In the genomic region with DNA sequence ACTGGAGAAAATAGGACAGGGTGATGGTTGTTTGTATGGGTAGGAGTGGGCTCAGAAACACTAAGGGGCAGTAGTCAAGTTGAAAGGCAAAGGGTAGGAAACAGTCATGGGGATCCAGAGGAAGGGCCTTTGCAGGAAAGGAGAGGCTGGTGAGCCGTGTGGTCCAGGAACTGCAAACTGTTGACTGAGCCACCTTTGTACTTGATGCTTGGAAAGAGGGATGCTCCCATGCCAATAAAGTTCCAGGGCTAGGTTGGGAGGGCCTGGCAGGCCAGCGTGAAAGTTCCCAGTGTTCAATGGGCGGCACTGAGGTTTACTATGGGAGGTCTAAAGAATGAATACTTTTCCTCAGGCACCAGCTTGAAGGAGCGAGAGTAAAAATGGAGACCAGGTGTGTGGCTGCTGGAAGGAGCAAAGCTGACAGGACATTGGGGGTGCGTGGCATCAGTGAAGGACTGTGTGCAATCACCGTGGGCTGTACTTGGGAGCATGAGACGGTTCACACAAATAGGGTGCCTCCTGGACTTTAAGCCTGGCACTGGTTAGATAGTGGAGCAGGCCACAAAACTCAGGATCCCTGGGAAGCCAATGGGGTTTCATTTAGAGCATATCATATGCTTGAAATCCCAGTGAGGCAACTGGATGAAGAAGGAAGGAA, we compare ENCODE assay signal across 29 mouse cellular contexts. TPM values are rescaled to one million over a fixed set of nuclear protein-coding genes. Genes with fewer than 3 reads are reported as not detected.
DNase-seq lines count a peak whose midpoint lies in the region; ATAC-seq and TF ChIP-seq lines count a peak whose summit lies in the region.
"Had no signal": no experiment of that assay in that cellular context is flagged by ENCODE, and none has a peak within 500 bp of the region (broad histone marks: within the 10 kb centered on the region; RNA-seq: fewer than 3 reads in every experiment).

No protein-coding gene starts in this region.

- no peak overlapping the region for H3K4me3 ChIP-seq in liver, adult 2 months (ENCODE audit: insufficient read depth, low read depth, low read length)
- H3K4me3 ChIP-seq in midbrain, embryonic 11.5 days (ENCODE audit: low read depth, low read length) = no peak overlapping the region
- H3K4me3 ChIP-seq in midbrain, embryonic 15.5 days = no peak overlapping the region
- H3K4me3 ChIP-seq in liver, embryonic 16.5 days (ENCODE audit: low read depth, low read length) = no peak overlapping the region
- H3K4me3 ChIP-seq: embryonic facial prominence, embryonic 10.5 days; embryonic facial prominence, embryonic 12.5 days; forebrain, embryonic 12.5 days had no signal

- ATAC-seq in midbrain, embryonic 11.5 days (ENCODE audit: low FRiP score) = no peak
- no peak for ATAC-seq in midbrain, embryonic 15.5 days (replicated peaks)
- ATAC-seq in liver, embryonic 16.5 days (ENCODE audit: low read depth) = peak; percentile 36; the same call in 1 of the 2 replicates
- ATAC-seq: activated CD4-positive, CD25-positive, alpha-beta regulatory T cell, adult 4 months; CD4-positive, CD25-positive, alpha-beta regulatory T cell, adult 4 months; forebrain, embryonic 14.5 days; Patski had no signal

- H3K79me2 ChIP-seq in liver, adult 2 months (ENCODE audit: control insufficient read depth, insufficient read depth, low read length) = no peaks in the 10 kb centered on the region

- WGBS in liver, adult 2 months = 24% methylated on average over 7 of the region's 7 CpGs
- 90% methylated on average over 7 of the region's 7 CpGs for WGBS in midbrain, embryonic 11.5 days
- 91% methylated on average over 7 of the region's 7 CpGs for WGBS in midbrain, embryonic 15.5 days
- WGBS in liver, embryonic 16.5 days (ENCODE audit: insufficient replicate concordance) = 58% methylated on average over 7 of the region's 7 CpGs

- H3K4me2 ChIP-seq in midbrain, embryonic 11.5 days = no peak overlapping the region
- no peak overlapping the region for H3K4me2 ChIP-seq in midbrain, embryonic 15.5 days
- H3K4me2 ChIP-seq in liver, embryonic 16.5 days (ENCODE audit: low read depth, low read length) = no peak overlapping the region
- H3K4me2 ChIP-seq: embryonic facial prominence, embryonic 12.5 days; forebrain, embryonic 12.5 days had no signal

- H3K27me3 ChIP-seq in liver, adult 2 months (ENCODE audit: control insufficient read depth, insufficient read depth, low read length) = no peaks in the 10 kb centered on the region
- H3K27me3 ChIP-seq in midbrain, embryonic 11.5 days (ENCODE audit: control insufficient read depth, insufficient read depth, low read length) = no peaks in the 10 kb centered on the region
- H3K27me3 ChIP-seq in midbrain, embryonic 15.5 days (replicated peaks) = no peaks in the 10 kb centered on the region
- H3K27me3 ChIP-seq in liver, embryonic 16.5 days (ENCODE audit: control insufficient read depth, insufficient read depth, low read depth, low read length) = no peaks in the 10 kb centered on the region
- H3K27me3 ChIP-seq: CH12.LX; forebrain, embryonic 12.5 days had no signal

- H3K9me3 ChIP-seq in midbrain, embryonic 11.5 days (ENCODE audit: control insufficient read depth, low read length) = no peaks in the 10 kb centered on the region
- H3K9me3 ChIP-seq in midbrain, embryonic 15.5 days = no peaks in the 10 kb centered on the region
- H3K9me3 ChIP-seq in liver, embryonic 16.5 days (replicated peaks; ENCODE audit: control insufficient read depth, low read length) = no peaks in the 10 kb centered on the region
- H3K9me3 ChIP-seq: embryonic facial prominence, embryonic 10.5 days; embryonic facial prominence, embryonic 12.5 days; forebrain, embryonic 12.5 days; G1E had no signal

- H3K27ac ChIP-seq in liver, adult 2 months (replicated peaks; ENCODE audit: insufficient read depth, low read depth, low read length) = no peak overlapping the region
- no peak overlapping the region for H3K27ac ChIP-seq in midbrain, embryonic 11.5 days (ENCODE audit: low read depth, low read length)
- no peak overlapping the region for H3K27ac ChIP-seq in midbrain, embryonic 15.5 days
- H3K27ac ChIP-seq in liver, embryonic 16.5 days (ENCODE audit: low read length) = no peak overlapping the region
- H3K27ac ChIP-seq: embryonic facial prominence, embryonic 10.5 days; embryonic facial prominence, embryonic 12.5 days; forebrain, embryonic 12.5 days had no signal

- peaks cover 15% of the 10 kb centered on the region for H3K4me1 ChIP-seq in liver, adult 2 months (ENCODE audit: control insufficient read depth, insufficient read depth, low read length)
- no peaks in the 10 kb centered on the region for H3K4me1 ChIP-seq in midbrain, embryonic 11.5 days (ENCODE audit: control insufficient read depth, insufficient read depth, low read length)
- no peaks in the 10 kb centered on the region for H3K4me1 ChIP-seq in midbrain, embryonic 15.5 days
- no peaks in the 10 kb centered on the region for H3K4me1 ChIP-seq in liver, embryonic 16.5 days (ENCODE audit: control insufficient read depth, low read depth, low read length)
- H3K4me1 ChIP-seq: embryonic facial prominence, embryonic 12.5 days; forebrain, embryonic 12.5 days had no signal

- H3K9ac ChIP-seq in liver, adult 2 months (ENCODE audit: low read depth, low read length) = no peak overlapping the region
- H3K9ac ChIP-seq in midbrain, embryonic 11.5 days (ENCODE audit: low read length) = no peak overlapping the region
- no peak overlapping the region for H3K9ac ChIP-seq in midbrain, embryonic 15.5 days
- no peak overlapping the region for H3K9ac ChIP-seq in liver, embryonic 16.5 days (ENCODE audit: low read depth, low read length)
- H3K9ac ChIP-seq: embryonic facial prominence, embryonic 12.5 days; forebrain, embryonic 12.5 days had no signal

- no peak for TF ChIP-seq CTCF in liver, adult 2 months (IDR thresholded peaks at IDR 0.05; ENCODE audit: low read depth, low read length)

- peaks cover 37% of the 10 kb centered on the region for H3K36me3 ChIP-seq in liver, adult 2 months (ENCODE audit: control insufficient read depth, insufficient read depth, low read length)
- no peaks in the 10 kb centered on the region for H3K36me3 ChIP-seq in midbrain, embryonic 11.5 days (ENCODE audit: control insufficient read depth, insufficient read depth, low read length)
- no peaks in the 10 kb centered on the region for H3K36me3 ChIP-seq in midbrain, embryonic 15.5 days (replicated peaks)
- no peaks in the 10 kb centered on the region for H3K36me3 ChIP-seq in liver, embryonic 16.5 days (ENCODE audit: control insufficient read depth, insufficient read depth)
- H3K36me3 ChIP-seq: embryonic facial prominence, embryonic 10.5 days; embryonic facial prominence, embryonic 12.5 days; forebrain, embryonic 12.5 days; G1E had no signal

- peak; percentile 94 for DNase-seq in liver, adult 2 months (ENCODE audit: extremely low read depth, low read depth, low spot score)
- no peak for DNase-seq in liver
- peak; percentile 12 for DNase-seq in midbrain, embryonic 11.5 days (ENCODE audit: low spot score, missing footprints)
- peak; percentile 66 for DNase-seq in yolk sac, embryonic 10.5 days (ENCODE audit: low spot score)
- DNase-seq in heart, adult 11 months = no peak
- DNase-seq in urinary bladder, postnatal 25 days (ENCODE audit: low spot score) = no peak
- DNase-seq: adrenal gland, adult 8-10 months; adrenal gland, postnatal 14 days; adrenal gland, postnatal 36 days; B cell, adult 2 months; cerebellum, adult 11-12 months; cerebellum, adult 2 months; cerebellum, adult 9-10 months; cerebellum, postnatal 10 days; cerebellum, postnatal 25 days had no signal

- 0 out of 2 replicates have a peak, but pooled peaks have one; percentile 16 for TF ChIP-seq POLR2A in liver, adult 2 months (IDR thresholded peaks at IDR 0.05; ENCODE audit: extremely low read depth, insufficient read depth, low read length)

RNA-seq across cellular contexts. Expression of a gene that starts 10.1 kb away (rescaled TPM):
- 2,479 and 2,762 TPM in 2 replicates for total RNA-seq in liver, adult 2 months (2014; rRNA removed)
- 5,105 and 5,134 TPM in 2 replicates for polyA plus RNA-seq in liver, adult 2 months (2012; rRNA removed)
- 2.3 and 2.8 TPM in 2 replicates for polyA plus RNA-seq in midbrain, embryonic 11.5 days (2014; fragmentation: Nextera tagmentation; extraction: Ambion mirVana)
- 3.6 and 10.5 TPM in 2 replicates for polyA plus RNA-seq in midbrain, embryonic 15.5 days (2015; fragmentation: Nextera tagmentation; extraction: Ambion mirVana)
- polyA plus RNA-seq in liver, embryonic 16.5 days (2015; fragmentation: Nextera tagmentation; extraction: Ambion mirVana) = 2,010 and 2,083 TPM in 2 replicates
- total RNA-seq: G1E had no signal
- polyA plus RNA-seq: activated CD4-positive, CD25-positive, alpha-beta regulatory T cell, adult 4 months; CD4-positive, CD25-positive, alpha-beta regulatory T cell, adult 4 months; G1E had no signal

RNA-seq across cellular contexts. Expression of a gene that starts 17.6 kb away (rescaled TPM):
- total RNA-seq in liver, adult 2 months (2014; rRNA removed) = 1.0 and 2.1 TPM in 2 replicates
- polyA plus RNA-seq in liver, adult 2 months (2012; rRNA removed) = 0.09 TPM in 1 of 2 replicates, not detected in the other
- 0.08 and 0.12 TPM in 2 replicates for polyA plus RNA-seq in midbrain, embryonic 11.5 days (2014; fragmentation: Nextera tagmentation; extraction: Ambion mirVana)
- polyA plus RNA-seq in midbrain, embryonic 15.5 days (2015; fragmentation: Nextera tagmentation; extraction: Ambion mirVana) = 0.06 and 0.17 TPM in 2 replicates
- 6.7 and 7.1 TPM in 2 replicates for polyA plus RNA-seq in liver, embryonic 16.5 days (2015; fragmentation: Nextera tagmentation; extraction: Ambion mirVana)
- total RNA-seq: adrenal gland, adult 18-20 months; adrenal gland, adult 8-10 months; adrenal gland, postnatal 36 days; CH12.LX; G1E had no signal
- polyA plus RNA-seq: activated CD4-positive, CD25-positive, alpha-beta regulatory T cell, adult 4 months; CD4-positive, CD25-positive, alpha-beta regulatory T cell, adult 4 months; embryonic facial prominence, embryonic 10.5 days; embryonic facial prominence, embryonic 12.5 days; embryonic facial prominence, embryonic 14.5 days; forebrain, embryonic 12.5 days; G1E; Patski had no signal

RNA-seq across cellular contexts. Expression of a gene that starts 18.1 kb away (rescaled TPM):
- total RNA-seq in liver, adult 2 months (2014; rRNA removed) = 0.09 and 0.13 TPM in 2 replicates
- 0.58 and 0.83 TPM in 2 replicates for polyA plus RNA-seq in liver, adult 2 months (2012; rRNA removed)
- not detected in 2 replicates for polyA plus RNA-seq in midbrain, embryonic 11.5 days (2014; fragmentation: Nextera tagmentation; extraction: Ambion mirVana)
- 0.20 and 0.43 TPM in 2 replicates for polyA plus RNA-seq in midbrain, embryonic 15.5 days (2015; fragmentation: Nextera tagmentation; extraction: Ambion mirVana)
- polyA plus RNA-seq in liver, embryonic 16.5 days (2015; fragmentation: Nextera tagmentation; extraction: Ambion mirVana) = 0.27 TPM in 2 replicates
- total RNA-seq: CH12.LX, G1E had no signal
- polyA plus RNA-seq: CD4-positive, CD25-positive, alpha-beta regulatory T cell, adult 4 months; cerebellum, adult 2 months; cortical plate, adult 2 months; embryonic facial prominence, embryonic 10.5 days; embryonic facial prominence, embryonic 12.5 days; forebrain, embryonic 12.5 days; G1E; Patski had no signal

Comparison
In these comparisons a context has a peak if more than half of its experiments do, and no peak if none do; other contexts are left out.
1. DNase-seq: peak in liver, adult 2 months (single experiment), midbrain, embryonic 11.5 days (single experiment) and yolk sac, embryonic 10.5 days (single experiment); none in liver (single experiment), heart, adult 11 months (single experiment) and urinary bladder, postnatal 25 days (single experiment).
2. RNA of a gene that starts 10.1 kb away (polyA plus RNA-seq): 5,105 to 5,134 TPM in liver, adult 2 months and 2,010 to 2,083 TPM in liver, embryonic 16.5 days; 3.6 to 10.5 TPM in midbrain, embryonic 15.5 days and 2.3 to 2.8 TPM in midbrain, embryonic 11.5 days; every median in the first group is over 100 times any median in the second.